Mouse (Mus musculus): Measurements from ENCODE around the gene Mta2.
A peak's percentile ranks its signal among the peaks of the same experiment; 100 is the strongest.

Gene Mta2

DNA sequence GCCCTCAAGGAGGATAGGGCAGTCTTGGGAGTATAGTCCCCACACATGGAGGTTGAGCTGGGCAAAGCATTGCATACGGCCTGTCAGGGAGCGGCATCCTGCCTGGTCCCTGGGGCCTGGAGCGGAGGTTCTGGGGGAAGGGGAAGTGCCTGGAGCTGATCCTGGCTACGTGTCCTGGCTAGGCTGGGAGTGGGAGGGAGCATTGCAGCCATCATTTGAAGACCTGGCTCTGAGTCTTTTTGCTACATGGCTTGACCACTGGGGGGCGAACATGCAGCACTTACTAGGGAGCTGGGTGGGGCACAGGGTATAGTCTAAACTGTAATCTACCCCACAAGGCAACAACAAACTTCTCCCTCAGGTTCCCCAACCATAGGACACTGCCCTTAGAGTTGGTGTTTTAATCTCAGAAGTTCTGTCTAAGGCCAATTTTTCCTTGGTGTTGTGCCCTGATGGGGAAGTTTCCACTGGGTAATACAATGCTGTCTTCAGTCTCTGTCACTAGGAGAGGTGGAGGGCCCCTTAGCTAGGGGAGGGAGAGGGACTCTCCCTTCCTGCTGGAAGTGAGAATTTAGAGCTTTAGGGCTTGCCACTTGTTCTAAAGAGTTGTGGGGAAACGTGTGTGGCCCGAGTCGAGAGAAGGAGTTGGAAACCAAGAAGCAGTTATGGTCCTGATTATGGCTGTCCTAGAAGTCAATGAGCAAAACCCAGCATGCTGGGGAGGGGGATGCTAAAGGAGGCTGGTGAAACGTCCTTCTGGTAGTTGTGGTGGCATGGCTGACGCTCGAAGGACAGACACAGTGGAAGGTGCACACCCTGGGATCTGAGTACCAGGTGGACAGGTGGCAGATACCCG lies 51.3 kb downstream of the Mta2 start:
- DNase-seq (ENCODE audit: low spot score) = peak; percentile 57

DNA sequence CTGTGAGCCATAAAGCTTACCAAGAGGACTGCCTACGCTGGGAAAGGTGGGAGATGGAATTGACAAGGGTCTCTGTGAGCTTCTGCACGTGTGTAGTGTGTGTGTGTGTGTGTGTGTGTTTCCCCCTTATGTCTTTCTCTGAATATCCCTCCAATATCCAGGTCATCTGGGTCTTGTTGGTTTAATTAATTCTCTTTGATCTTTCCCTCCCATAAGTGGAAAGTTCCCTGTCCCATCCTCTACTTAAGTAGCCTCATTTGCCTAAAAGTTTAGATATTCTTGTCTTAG lies 51.9 kb downstream of the Mta2 start:
- no peak for DNase-seq (ENCODE audit: low spot score)

DNA sequence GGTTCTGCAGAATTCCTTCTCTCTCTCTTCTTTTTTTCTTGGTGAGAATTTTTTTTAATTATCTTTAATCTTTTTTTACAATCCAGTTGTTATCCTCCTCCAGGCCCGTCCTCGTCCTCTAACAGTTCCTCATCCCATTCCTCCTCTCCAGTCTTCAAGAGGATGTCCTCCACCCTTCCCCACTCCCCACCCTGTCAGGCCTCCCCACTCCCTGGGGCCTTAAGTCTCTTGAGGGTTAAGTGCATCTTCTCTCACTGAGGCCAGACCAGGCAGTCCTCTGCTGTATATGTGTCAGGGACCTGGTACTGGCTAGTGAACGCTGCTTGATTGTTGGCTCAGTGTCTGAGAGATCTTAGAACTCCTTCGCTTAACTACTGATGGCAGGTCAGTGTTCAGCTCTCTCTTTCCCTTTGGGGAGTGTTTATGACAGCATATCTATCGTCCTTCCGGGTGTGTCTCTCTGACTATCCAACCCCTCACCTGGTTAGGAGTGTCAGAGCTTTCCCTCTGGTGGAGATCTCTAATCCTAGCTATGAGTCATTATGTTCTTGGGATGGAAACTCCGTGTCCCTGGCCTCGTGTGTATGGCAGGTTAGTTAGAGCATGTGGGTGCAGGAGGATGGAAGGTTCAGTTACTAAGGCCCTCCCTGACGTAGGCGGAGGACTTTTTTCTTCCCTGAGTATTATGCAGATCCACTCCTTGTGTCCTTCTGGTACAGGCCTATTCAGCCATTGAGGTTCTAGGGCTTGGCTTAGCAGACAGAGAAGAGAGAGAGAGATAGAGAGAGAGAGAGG lies 53.3 kb downstream of the Mta2 start:
- no peak for DNase-seq (ENCODE audit: low spot score)

DNA sequence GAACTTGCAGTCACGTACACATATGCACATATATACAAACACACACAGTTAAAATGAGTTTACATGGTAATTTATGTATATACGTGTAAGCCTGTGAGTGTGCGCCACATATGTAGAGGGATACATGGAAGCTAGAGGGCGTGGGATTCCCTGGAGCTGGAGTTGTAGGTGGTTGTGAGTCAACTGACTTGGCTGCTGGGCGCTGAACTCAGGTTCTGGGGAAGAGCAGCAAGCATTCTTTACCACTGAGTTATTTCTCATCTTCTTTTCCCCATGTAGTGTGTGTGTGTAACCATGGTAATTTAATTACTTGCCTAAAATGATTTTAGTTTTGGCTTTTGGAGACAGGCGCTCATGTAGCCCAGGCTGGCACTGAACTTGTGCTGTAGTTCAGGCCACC lies 54.9 kb downstream of the Mta2 start:
- DNase-seq (ENCODE audit: low spot score) = no peak

DNA sequence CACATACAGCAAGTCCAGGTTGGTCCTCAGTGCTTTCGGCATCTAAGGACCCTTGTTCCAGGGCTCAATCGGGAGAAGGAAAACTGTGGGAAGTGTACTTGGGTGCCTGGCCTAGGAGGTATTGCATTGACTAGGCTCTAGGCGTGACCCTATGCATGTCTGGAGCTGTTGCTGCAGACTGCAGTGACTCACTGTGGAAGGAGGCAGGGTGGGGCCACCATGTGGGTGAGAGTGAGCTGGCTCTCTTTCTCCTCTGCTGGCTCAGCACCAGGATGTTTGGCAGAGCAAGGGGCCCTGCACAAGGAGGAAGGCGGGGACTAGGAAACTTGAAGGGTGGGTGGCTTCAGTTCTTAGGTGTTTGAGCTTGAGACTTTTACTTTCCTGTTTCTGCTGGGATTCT lies 55.9 kb downstream of the Mta2 start:
- DNase-seq (ENCODE audit: low spot score) = peak; percentile 39

DNA sequence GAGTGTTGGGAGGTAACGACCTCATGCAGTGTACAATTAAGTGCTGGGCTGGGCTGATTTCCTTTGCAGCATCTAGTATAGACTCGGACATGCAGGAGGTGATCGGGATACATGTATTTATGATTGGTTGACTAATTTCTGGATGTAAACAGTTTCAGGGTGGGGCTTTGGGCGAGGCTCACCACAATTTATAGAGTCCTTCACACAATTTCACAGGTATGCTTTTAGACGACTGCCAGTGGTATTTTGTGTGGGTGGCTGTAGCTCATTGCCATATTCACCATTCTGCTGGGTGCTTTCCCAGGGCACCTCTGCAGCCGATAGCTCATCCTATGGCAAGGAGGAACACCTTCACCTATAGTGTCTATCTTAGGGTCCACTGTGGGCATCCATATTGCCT lies 56.9 kb downstream of the Mta2 start:
- DNase-seq (ENCODE audit: low spot score) = no peak

DNA sequence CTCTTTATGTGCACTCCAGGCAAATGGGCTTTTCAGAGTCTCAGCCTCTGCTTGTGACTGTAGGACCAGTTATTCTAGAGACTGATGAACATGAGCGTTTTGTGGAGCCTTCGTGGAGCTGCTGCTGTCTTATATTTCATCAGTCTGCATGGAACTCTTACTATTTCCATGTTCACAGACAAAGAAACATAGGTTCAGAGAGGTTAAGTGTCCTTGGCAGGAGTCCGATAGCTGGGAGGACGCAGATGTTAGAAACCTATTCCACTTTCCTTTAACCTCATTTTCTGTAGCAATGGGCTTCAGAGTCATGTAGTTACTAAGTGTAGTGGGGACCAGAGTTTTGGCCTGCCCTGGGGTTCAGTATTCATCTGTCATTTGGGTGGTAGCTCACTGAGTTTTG lies 57.5 kb downstream of the Mta2 start:
- DNase-seq (ENCODE audit: low spot score) = no peak

Measured in spleen, adult 12 weeks (tissue).